Mouse (Mus musculus) pancreas, adult 10 weeks (tissue): ENCODE data around the gene 9230102O04Rik. TPM values are rescaled to one million over a fixed set of nuclear protein-coding genes. Genes with fewer than 3 reads are reported as not detected.

Experiments used
- polyA plus RNA-seq: library from polyadenylated mRNA; stranded (reverse); fragments of 350-450 nt; fragmentation: Illumina TruSeq; extraction: RNeasy Lipid Tissue Mini Kit (QIAGEN cat#74804); gene quantifications from one replicate; pipeline ENCODE4 v1.2.3, GENCODE M21; 2015; ENCODE audit warnings: low read depth, low replicate concordance; ENCODE audit not compliant: insufficient read depth

9230102O04Rik gene
- not detected for polyA plus RNA-seq

DNA sequence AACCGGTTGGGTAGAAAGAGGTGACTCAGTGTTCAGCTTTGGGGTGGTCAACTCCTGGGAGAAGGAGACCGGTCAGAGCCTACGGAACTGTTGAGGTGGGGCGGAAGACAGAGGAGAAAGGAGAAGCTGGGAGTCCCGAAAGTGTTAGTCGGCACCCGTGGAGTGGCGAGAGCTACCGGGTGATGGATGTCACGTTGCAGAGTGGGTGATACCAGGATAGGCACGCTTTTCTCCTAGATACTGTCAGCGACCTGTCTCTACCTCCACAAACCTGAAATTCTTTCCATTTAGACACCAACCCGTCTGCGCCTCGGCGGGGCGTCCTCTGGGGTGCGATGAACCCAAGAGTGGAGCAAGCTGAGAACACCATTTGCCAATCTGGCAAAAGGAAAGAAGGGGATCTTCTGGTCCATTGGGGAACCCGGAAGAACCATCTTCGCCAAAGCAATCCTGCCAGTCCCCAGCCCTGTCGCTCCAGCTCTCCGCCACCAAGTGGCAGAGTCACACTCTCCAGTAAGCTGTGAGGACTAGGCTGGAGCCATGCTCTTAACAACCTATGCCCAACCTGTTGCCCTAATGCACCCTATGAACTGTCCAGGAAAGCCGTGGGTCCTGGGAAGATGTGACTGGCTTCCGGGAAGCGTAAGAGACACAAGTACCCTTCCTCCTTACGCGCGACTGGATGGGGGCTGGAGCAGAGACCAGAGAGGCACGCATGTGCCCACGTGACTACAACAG is at the start of gene 9230102O04Rik:
Gene 9230102O04Rik (minus strand): TSS at position 628 of the 738 bp plus-strand sequence.

DNA sequence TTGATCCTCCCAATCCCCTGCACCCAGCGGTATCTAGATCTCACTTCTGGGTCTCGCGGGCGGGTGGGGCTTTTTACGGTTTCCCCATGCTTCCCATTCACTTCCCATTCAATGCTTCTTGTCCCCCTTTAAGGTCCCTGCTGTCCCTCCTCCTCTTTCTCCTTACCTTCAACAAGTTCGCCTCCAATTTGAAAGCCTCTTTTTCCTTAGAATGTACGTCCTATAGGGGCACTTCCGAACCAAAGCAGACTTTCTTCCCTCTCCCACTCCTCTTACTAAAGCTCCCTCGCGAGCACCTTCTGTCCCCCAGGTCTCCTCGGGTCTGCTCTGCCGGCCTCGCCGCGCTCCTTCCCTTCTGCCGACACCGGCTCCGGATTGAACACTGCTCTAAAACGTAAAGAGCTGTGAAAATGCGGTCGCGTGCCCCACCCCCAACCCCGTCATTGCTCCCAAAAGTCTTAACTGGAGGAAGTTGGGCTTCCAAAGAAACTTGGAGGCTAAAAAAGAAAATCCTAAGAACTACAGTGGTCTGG is 377 bp upstream of the 9230102O04Rik start, which contains the start of gene Gata3:
Gene Gata3 (minus strand): TSS at position 384 of the 533 bp plus-strand sequence.

DNA sequence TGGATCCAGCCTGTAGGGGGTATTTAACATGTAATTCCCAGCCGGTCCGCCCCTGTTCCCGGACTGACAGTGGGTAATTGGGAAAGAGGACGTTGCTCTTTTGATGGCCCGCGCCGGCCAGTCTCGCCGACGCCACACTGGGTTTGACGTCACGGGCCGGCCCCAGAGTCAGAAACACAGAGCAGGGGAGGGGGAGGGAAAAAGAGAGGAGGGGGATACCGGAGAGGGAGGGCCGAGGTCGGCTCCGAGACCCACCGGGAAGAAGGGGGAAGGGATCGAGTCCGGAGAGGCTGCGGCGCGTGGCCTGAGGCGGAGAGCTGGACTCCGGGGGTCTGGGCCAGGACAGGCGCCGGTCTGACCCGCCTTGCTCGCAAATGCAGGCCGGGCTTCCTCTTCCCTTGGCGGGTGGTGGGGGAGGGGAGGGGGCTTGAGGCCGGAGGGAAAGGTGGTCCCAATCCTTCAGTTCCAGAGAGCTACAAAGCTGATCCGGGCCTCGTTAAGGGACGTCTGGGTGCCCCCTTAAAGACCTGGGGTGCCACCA is 8.2 kb downstream of the 9230102O04Rik start, which contains the start of gene 4930412O13Rik:
Gene 4930412O13Rik (plus strand): TSS at position 202 of the 541 bp plus-strand sequence.

Other genes starting within 250 kb of the 9230102O04Rik start
- not detected for gene 4930412O13Rik, start 8.3 kb downstream of the 9230102O04Rik start, polyA plus RNA-seq
- gene Gata3, start 494 bp upstream of the 9230102O04Rik start, polyA plus RNA-seq = not detected
- gene Taf3, start 159.1 kb upstream of the 9230102O04Rik start, polyA plus RNA-seq = 2.5 TPM
- gene Atp5c1, start 191.0 kb upstream of the 9230102O04Rik start, polyA plus RNA-seq = 51.8 TPM
- 6.9 TPM for gene Kin, start 191.1 kb upstream of the 9230102O04Rik start, polyA plus RNA-seq
- gene Itih2, start 241.9 kb upstream of the 9230102O04Rik start, polyA plus RNA-seq = 1.9 TPM